Mouse (Mus musculus): ENCODE results near the gene Efemp2. TPM values are rescaled to one million over a fixed set of nuclear protein-coding genes. Genes with fewer than 3 reads are reported as not detected.

Efemp2 gene
- total and polyA plus RNA-seq, 3 experiments = 10.4 to 17.7 TPM; not detected in 1

GRCm38 (mm10) chr19:5515840-5516777, 42.4 kb downstream of the Efemp2 start:
- H3K27ac ChIP-seq (ENCODE audit: control insufficient read depth, low read depth, low read length) = no peak overlapping the region
- no peaks in the 10 kb centered on the region for H3K9me3 ChIP-seq (replicated peaks; ENCODE audit: insufficient read depth, low read length)

GRCm38 (mm10) chr19:5516906-5517505, 43.3 kb downstream of the Efemp2 start:
- H3K27me3 ChIP-seq (ENCODE audit: control insufficient read depth in 1 of 2, insufficient read depth in 2 of 2, low read length in 2 of 2) = no peaks in the 10 kb centered on the region
- no peaks in the 10 kb centered on the region for H3K9me3 ChIP-seq (replicated peaks; ENCODE audit: insufficient read depth, low read length)
- no peak overlapping the region for H3K9ac ChIP-seq (ENCODE audit: control insufficient read depth, low read depth, low read length, poor library complexity, severe bottlenecking)
- no peak for TF ChIP-seq MYC (IDR thresholded peaks at IDR 0.05; ENCODE audit: low read depth, low read length)
- TF ChIP-seq MAFK (IDR thresholded peaks at IDR 0.05; ENCODE audit: borderline replicate concordance, low read depth, low read length) = no peak
- peak in 1 of 3 experiments; percentile 13; a peak in 1 of 6 replicates for TF ChIP-seq CTCF (IDR thresholded peaks at IDR 0.05 in 2 of 3, conservative IDR thresholded peaks at IDR 0.05 in 1 of 3; ENCODE audit: control insufficient read depth in 1 of 3, insufficient read depth in 1 of 3, low read depth in 2 of 3, low read length in 3 of 3, poor library complexity in 1 of 3, severe bottlenecking in 1 of 3)
- TF ChIP-seq RAD21 (IDR thresholded peaks at IDR 0.05; ENCODE audit: low read depth, low read length) = no peak
- TF ChIP-seq E2F4 (IDR thresholded peaks at IDR 0.05; ENCODE audit: borderline replicate concordance, low read depth, low read length) = no peak
- no peak overlapping the region for H3K27ac ChIP-seq (ENCODE audit: control insufficient read depth, low read depth, low read length)
- DNase-seq (ENCODE audit: low read depth, low spot score) = peak; percentile 28
- no peak overlapping the region for H3K4me3 ChIP-seq (ENCODE audit: control insufficient read depth in 1 of 2, insufficient read depth in 1 of 2, low read depth in 2 of 2, low read length in 2 of 2)
- peaks cover 0 to 11% of the 10 kb centered on the region in 2 experiments; a peak in 2 of 4 replicates for H3K36me3 ChIP-seq (ENCODE audit: control insufficient read depth in 1 of 2, insufficient read depth in 2 of 2, low read length in 2 of 2)
- H3K79me2 ChIP-seq (ENCODE audit: control insufficient read depth, insufficient read depth, low read length, poor library complexity) = no peaks in the 10 kb centered on the region
- peaks cover 2 to 11% of the 10 kb centered on the region in 2 experiments; a peak in 3 of 4 replicates for H3K4me1 ChIP-seq (ENCODE audit: control insufficient read depth in 1 of 2, insufficient read depth in 2 of 2, low read length in 2 of 2)

More at GRCm38 (mm10) chr19:5515840-5516777, 42.4 kb downstream of the Efemp2 start:
- H3K27me3 ChIP-seq (ENCODE audit: control insufficient read depth in 1 of 2, insufficient read depth in 2 of 2, low read length in 2 of 2) = no peaks in the 10 kb centered on the region
- no peak for TF ChIP-seq GATA1 (IDR thresholded peaks at IDR 0.05; ENCODE audit: low read depth, low read length)
- TF ChIP-seq RAD21 (IDR thresholded peaks at IDR 0.05; ENCODE audit: low read depth, low read length) = peak; percentile 31
- no peak for TF ChIP-seq BHLHE40 (IDR thresholded peaks at IDR 0.05; ENCODE audit: borderline replicate concordance, low read depth, low read length)
- peak; percentile 37; the same call in 1 of the 2 replicates for TF ChIP-seq SMC3 (IDR thresholded peaks at IDR 0.05; ENCODE audit: low read depth, low read length)
- TF ChIP-seq CTCF (IDR thresholded peaks at IDR 0.05 in 2 of 3, conservative IDR thresholded peaks at IDR 0.05 in 1 of 3; ENCODE audit: control insufficient read depth in 1 of 3, insufficient read depth in 1 of 3, low read depth in 2 of 3, low read length in 3 of 3, poor library complexity in 1 of 3, severe bottlenecking in 1 of 3) = peak in 2 of 3 experiments; percentile 20 to 45; a peak in 3 of 6 replicates
- peaks cover 0 to 11% of the 10 kb centered on the region in 2 experiments; a peak in 2 of 4 replicates for H3K36me3 ChIP-seq (ENCODE audit: control insufficient read depth in 1 of 2, insufficient read depth in 2 of 2, low read length in 2 of 2)
- peak; percentile 61 for DNase-seq (ENCODE audit: low read depth, low spot score)
- no peak overlapping the region for H3K9ac ChIP-seq (ENCODE audit: control insufficient read depth, low read depth, low read length, poor library complexity, severe bottlenecking)
- H3K79me2 ChIP-seq (ENCODE audit: control insufficient read depth, insufficient read depth, low read length, poor library complexity) = peaks cover 2% of the 10 kb centered on the region
- peaks cover 2 to 11% of the 10 kb centered on the region in 2 experiments; a peak in 3 of 4 replicates for H3K4me1 ChIP-seq (ENCODE audit: control insufficient read depth in 1 of 2, insufficient read depth in 2 of 2, low read length in 2 of 2)
- no peak overlapping the region for H3K4me3 ChIP-seq (ENCODE audit: control insufficient read depth in 1 of 2, insufficient read depth in 1 of 2, low read depth in 2 of 2, low read length in 2 of 2)

GRCm38 (mm10) chr19:5518721-5519120, 45.0 kb downstream of the Efemp2 start:
- no peak overlapping the region for H3K27ac ChIP-seq (ENCODE audit: control insufficient read depth, low read depth, low read length)
- H3K4me1 ChIP-seq (ENCODE audit: control insufficient read depth in 1 of 2, insufficient read depth in 2 of 2, low read length in 2 of 2) = peaks cover 0 to 3% of the 10 kb centered on the region in 2 experiments; a peak in 3 of 4 replicates
- no peak overlapping the region for H3K9ac ChIP-seq (ENCODE audit: control insufficient read depth, low read depth, low read length, poor library complexity, severe bottlenecking)
- H3K79me2 ChIP-seq (ENCODE audit: control insufficient read depth, insufficient read depth, low read length, poor library complexity) = no peaks in the 10 kb centered on the region
- TF ChIP-seq MYC (IDR thresholded peaks at IDR 0.05; ENCODE audit: low read depth, low read length) = no peak
- no peak for TF ChIP-seq MYB (IDR thresholded peaks at IDR 0.05; ENCODE audit: low read depth, low read length)
- TF ChIP-seq GATA1 (IDR thresholded peaks at IDR 0.05; ENCODE audit: low read depth, low read length) = no peak
- no peak for TF ChIP-seq CTCF (IDR thresholded peaks at IDR 0.05 in 2 of 3, conservative IDR thresholded peaks at IDR 0.05 in 1 of 3; ENCODE audit: control insufficient read depth in 1 of 3, insufficient read depth in 1 of 3, low read depth in 2 of 3, low read length in 3 of 3, poor library complexity in 1 of 3, severe bottlenecking in 1 of 3)
- no peak for TF ChIP-seq E2F4 (IDR thresholded peaks at IDR 0.05; ENCODE audit: borderline replicate concordance, low read depth, low read length)
- TF ChIP-seq JUND (IDR thresholded peaks at IDR 0.05; ENCODE audit: low read depth, low read length) = no peak
- no peak for TF ChIP-seq ZNF384 (IDR thresholded peaks at IDR 0.05; ENCODE audit: low read depth, low read length)
- TF ChIP-seq ZMIZ1 (IDR thresholded peaks at IDR 0.05; ENCODE audit: low read depth, low read length) = no peak
- TF ChIP-seq RAD21 (IDR thresholded peaks at IDR 0.05; ENCODE audit: low read depth, low read length) = no peak
- TF ChIP-seq NRF1 (IDR thresholded peaks at IDR 0.05; ENCODE audit: insufficient read depth, low read depth, low read length, poor library complexity, severe bottlenecking) = no peak
- no peak overlapping the region for H3K4me3 ChIP-seq (ENCODE audit: control insufficient read depth in 1 of 2, insufficient read depth in 1 of 2, low read depth in 2 of 2, low read length in 2 of 2)
- H3K36me3 ChIP-seq (ENCODE audit: control insufficient read depth in 1 of 2, insufficient read depth in 2 of 2, low read length in 2 of 2) = peaks cover 0 to 6% of the 10 kb centered on the region in 2 experiments; a peak in 2 of 4 replicates
- H3K9me3 ChIP-seq (replicated peaks; ENCODE audit: insufficient read depth, low read length) = no peaks in the 10 kb centered on the region
- no peak for DNase-seq (ENCODE audit: low read depth, low spot score)
- H3K27me3 ChIP-seq (ENCODE audit: control insufficient read depth in 1 of 2, insufficient read depth in 2 of 2, low read length in 2 of 2) = no peaks in the 10 kb centered on the region
